Mouse (Mus musculus) limb, embryonic 10.5 days (tissue): Measurements from ENCODE around the gene Polr3e. TPM values are rescaled to one million over a fixed set of nuclear protein-coding genes. Genes with fewer than 3 reads are reported as not detected.
A peak's percentile ranks its signal among the peaks of the same experiment; 100 is the strongest.

ENCODE experiments used
- DNase-seq: peaks from one replicate; pipeline ENCODE4 v3.0.0-alpha.2; 2017; ENCODE audit warnings: low spot score
- H3K27ac ChIP-seq: fragments of 300-500 bp; sonication (generic); 2 replicates; pipeline ENCODE4 v1.5.1; 2016; ENCODE audit warnings: mild to moderate bottlenecking
- H3K27me3 ChIP-seq: fragments of 300-500 bp; sonication (generic); 2 replicates; pipeline ENCODE4 v1.6.1; 2016; ENCODE audit warnings: low read depth, mild to moderate bottlenecking; ENCODE audit not compliant: poor library complexity, severe bottlenecking
- H3K36me3 ChIP-seq: fragments of 300-500 bp; sonication (generic); 2 replicates; pipeline ENCODE4 v1.6.1; 2016; ENCODE audit warnings: mild to moderate bottlenecking, moderate library complexity
- H3K4me1 ChIP-seq: fragments of 300-500 bp; sonication (generic); 2 replicates; pipeline ENCODE4 v1.6.1; 2016
- H3K4me3 ChIP-seq: fragments of 300-500 bp; sonication (generic); 2 replicates; pipeline ENCODE4 v1.5.1; 2016; ENCODE audit warnings: mild to moderate bottlenecking, moderate library complexity
- H3K9me3 ChIP-seq: fragments of 300-500 bp; sonication (generic); replicated peaks from 2 replicates; pipeline ENCODE4 v1.6.1; 2016; ENCODE audit warnings: mild to moderate bottlenecking
- WGBS: fragments of 180-500 bp; shearing (Covaris S2); methylation state at CpG from one replicate; pipeline ENCODE4 v1.1.7; 2016; 5-methylcytosine and 5-hydroxymethylcytosine counted together
- polyA plus RNA-seq: library from polyadenylated mRNA; unstranded; fragments of >200 nt; fragmentation: Nextera tagmentation; extraction: Ambion mirVana; gene quantifications from 2 replicates; pipeline ENCODE4 v1.2.1, GENCODE M21; 2016

Polr3e gene
- polyA plus RNA-seq: 46.1 and 50.7 TPM in 2 replicates

DNA sequence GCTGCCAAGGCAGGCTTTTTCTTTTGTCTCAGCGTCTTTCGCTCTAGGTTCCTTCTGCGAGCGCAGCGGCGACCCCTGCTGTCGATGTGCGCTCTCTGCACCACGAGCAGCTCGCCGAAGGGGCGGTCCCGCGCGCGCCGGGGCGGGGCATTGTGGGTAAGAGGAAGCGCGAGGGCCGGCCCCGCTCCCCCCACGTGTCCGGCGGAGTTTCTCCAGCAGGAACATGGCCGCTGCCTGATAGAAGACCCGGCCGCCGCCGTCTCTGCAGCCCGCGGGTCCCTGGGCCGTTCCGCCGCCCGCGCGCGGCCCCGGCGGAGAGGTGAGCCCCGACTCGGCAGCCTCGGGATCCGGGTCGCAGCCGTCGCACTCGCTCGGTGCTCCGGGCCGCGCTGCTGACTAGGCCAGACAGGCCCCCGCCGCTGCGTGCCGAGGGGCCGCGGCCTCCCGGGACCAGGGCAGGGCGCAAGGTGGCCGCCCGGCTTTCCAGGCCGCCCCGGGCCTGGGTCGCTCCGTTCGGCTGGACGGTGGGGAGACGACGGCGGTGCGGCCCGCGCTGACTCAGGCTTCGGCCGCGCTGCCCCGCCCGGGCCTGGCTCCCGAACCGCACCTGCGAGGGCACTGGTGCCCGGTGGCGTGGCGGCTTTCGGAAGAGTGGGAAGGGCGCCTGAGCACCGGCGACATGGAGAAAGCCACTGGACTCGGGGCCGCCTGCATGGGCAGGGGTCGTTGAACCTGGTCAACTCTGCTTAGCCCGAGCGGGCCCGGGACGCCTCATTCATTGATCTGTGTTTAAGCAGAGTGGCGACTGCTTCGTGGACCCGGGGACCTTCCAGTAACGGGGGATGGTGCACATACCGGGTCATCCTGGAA lies at the start of gene Polr3e:
TSS of gene Polr3e (plus strand) at position 153 of the 870 bp plus-strand sequence.
- H3K36me3 ChIP-seq: peaks cover 15% of the 10 kb centered on the region
- 2% methylated on average over 101 of the region's 102 CpGs for WGBS
- peaks cover 23% of the 10 kb centered on the region for H3K4me1 ChIP-seq
- peak within 1 kb of the TSS; percentile 95 for H3K27ac ChIP-seq
- H3K27me3 ChIP-seq: no peaks in the 10 kb centered on the region
- peak; percentile 98 for DNase-seq
- no peaks in the 10 kb centered on the region for H3K9me3 ChIP-seq
- H3K4me3 ChIP-seq: peak within 1 kb of the TSS; percentile 98

- Histone ChIP-seq H3K27ac (no peak overlapping the region), H3K27me3 (no peaks in the 10 kb centered on the region), H3K9me3 (no peaks in the 10 kb centered on the region), H3K4me3 (no peak overlapping the region), H3K36me3 (peaks cover 3% of the 10 kb centered on the region; the same call in 1 of the 2 replicates), H3K4me1 (peaks cover 31% of the 10 kb centered on the region)
- 93% methylated on average over 5 of the region's 5 CpGs for WGBS
- DNase-seq: no peak
Measured at GRCm38 (mm10) chr7:120869883-120870282, 47.7 kb upstream of the Polr3e start.

GRCm38 (mm10) chr7:120870431-120871008 lies 47.0 kb upstream of the Polr3e start:
- Histone ChIP-seq H3K4me3 (no peak overlapping the region), H3K36me3 (peaks cover 3% of the 10 kb centered on the region; the same call in 1 of the 2 replicates), H3K9me3 (no peaks in the 10 kb centered on the region), H3K27me3 (no peaks in the 10 kb centered on the region), H3K4me1 (peaks cover 26% of the 10 kb centered on the region), H3K27ac (no peak overlapping the region)
- DNase-seq: no peak
- 88% methylated on average over 5 of the region's 5 CpGs for WGBS

DNA sequence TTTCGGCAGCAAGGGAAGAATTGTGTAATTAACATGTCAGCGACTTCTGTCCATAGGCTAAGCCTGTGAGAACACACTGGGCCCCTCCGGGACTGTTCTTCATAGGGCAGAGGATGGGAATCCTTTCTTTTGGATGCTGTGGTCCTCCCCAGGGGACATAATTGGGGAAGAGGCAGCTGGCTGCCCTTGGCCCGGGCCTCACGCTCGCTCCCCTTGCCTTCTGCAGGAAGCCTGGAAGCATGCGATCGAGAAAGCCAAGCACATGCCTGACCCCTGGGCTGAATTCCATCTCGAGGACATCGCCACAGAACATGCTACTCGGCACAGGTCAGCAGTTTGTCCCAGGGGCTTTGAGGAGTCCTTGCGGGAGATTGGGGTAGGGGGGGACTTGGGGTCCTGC lies 44.5 kb upstream of the Polr3e start:
- DNase-seq: no peak
- no peak overlapping the region for H3K27ac ChIP-seq
- H3K27me3 ChIP-seq: no peaks in the 10 kb centered on the region
- H3K9me3 ChIP-seq: no peaks in the 10 kb centered on the region
- peaks cover 3% of the 10 kb centered on the region; the same call in 1 of the 2 replicates for H3K36me3 ChIP-seq
- WGBS: 90% methylated on average over 12 of the region's 12 CpGs
- peaks cover 8% of the 10 kb centered on the region for H3K4me1 ChIP-seq
- no peak overlapping the region for H3K4me3 ChIP-seq

DNA sequence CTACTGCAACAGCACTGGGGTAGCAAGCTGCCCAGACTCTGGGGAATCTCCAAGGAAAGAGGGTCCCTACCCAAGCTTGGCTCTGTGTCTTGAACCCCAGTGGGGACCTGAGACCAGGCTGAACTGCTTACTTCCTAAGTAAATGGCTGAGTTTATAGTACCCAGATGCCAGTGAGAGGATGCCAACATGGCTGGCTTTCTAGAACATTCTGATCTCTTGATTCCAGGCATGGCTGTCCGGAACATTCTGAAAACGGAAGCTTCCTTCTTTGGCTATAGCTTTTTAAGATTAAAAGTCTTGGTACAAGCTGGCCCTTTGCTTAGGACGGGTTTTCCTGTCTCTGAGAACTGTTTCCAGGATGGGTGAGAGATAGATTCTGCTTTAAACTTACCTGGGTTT lies 43.5 kb upstream of the Polr3e start:
- peaks cover 5% of the 10 kb centered on the region for H3K36me3 ChIP-seq
- no peak overlapping the region for H3K4me3 ChIP-seq
- DNase-seq: no peak
- 0 out of 2 replicates have a peak, but pooled peaks cover 4% of the 10 kb centered on the region for H3K4me1 ChIP-seq
- 92% methylated on average over 3 of the region's 3 CpGs for WGBS
- no peaks in the 10 kb centered on the region for H3K27me3 ChIP-seq
- no peak overlapping the region for H3K27ac ChIP-seq
- no peaks in the 10 kb centered on the region for H3K9me3 ChIP-seq

DNA sequence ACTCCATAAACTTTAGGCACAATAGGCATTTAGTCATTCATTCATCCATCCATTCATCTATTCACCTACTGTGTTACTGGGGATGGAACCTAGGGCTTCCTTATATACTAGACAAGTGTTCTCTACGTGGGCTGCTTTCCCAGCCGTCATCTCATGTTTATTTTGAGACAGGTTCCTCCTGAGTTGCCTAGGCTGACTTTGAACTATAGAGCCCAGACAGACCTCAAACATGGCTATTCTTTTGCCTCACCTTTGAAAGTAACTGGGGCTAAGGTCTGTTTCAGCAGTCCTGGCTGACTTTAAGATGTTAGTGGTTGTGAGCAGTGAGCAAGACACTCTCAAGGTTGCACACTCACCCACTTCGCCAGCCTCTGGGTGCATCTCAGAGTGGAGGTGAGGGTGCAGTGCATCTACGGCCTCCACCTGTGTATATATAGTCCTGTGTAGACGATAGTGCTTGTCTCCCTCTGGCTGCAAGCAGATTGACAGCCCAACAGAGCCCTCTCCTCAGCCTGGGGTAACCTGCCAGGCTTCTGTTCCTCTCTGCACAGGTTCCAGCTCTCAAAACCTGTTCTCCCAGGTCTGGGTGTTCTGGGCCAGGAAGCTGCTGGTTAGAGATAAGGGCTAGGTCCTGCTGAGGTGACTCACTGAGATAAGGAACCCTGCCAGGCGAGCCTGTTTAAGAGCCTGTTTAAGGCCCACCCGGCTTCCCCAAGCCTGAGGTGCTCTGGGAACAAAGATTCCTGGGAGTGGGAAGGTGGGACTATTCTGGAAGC lies 42.6 kb upstream of the Polr3e start:
- no peaks in the 10 kb centered on the region for H3K27me3 ChIP-seq
- H3K4me3 ChIP-seq: no peak overlapping the region
- no peaks in the 10 kb centered on the region for H3K9me3 ChIP-seq
- H3K4me1 ChIP-seq: 0 out of 2 replicates have a peak, but pooled peaks cover 4% of the 10 kb centered on the region
- WGBS: 72% methylated on average over 7 of the region's 7 CpGs
- 0 out of 2 replicates have a peak overlapping the region, but pooled peaks have one; percentile 57 for H3K27ac ChIP-seq
- peaks cover 5% of the 10 kb centered on the region for H3K36me3 ChIP-seq
- no peak for DNase-seq

- Histone ChIP-seq H3K27ac (peak overlapping the region; percentile 57), H3K27me3 (no peaks in the 10 kb centered on the region), H3K36me3 (peaks cover 13% of the 10 kb centered on the region), H3K9me3 (no peaks in the 10 kb centered on the region), H3K4me3 (no peak overlapping the region), H3K4me1 (0 out of 2 replicates have a peak, but pooled peaks cover 4% of the 10 kb centered on the region)
- WGBS: 73% methylated on average over 3 of the region's 3 CpGs
- DNase-seq: no peak
Measured at GRCm38 (mm10) chr7:120875540-120876388, 41.8 kb upstream of the Polr3e start.

- WGBS: 85% methylated on average over 6 of the region's 6 CpGs
- no peak overlapping the region for H3K27ac ChIP-seq
- no peak overlapping the region for H3K4me3 ChIP-seq
- peaks cover 22% of the 10 kb centered on the region for H3K36me3 ChIP-seq
- H3K27me3 ChIP-seq: no peaks in the 10 kb centered on the region
- 0 out of 2 replicates have a peak, but pooled peaks cover 4% of the 10 kb centered on the region for H3K4me1 ChIP-seq
- DNase-seq: no peak
- no peaks in the 10 kb centered on the region for H3K9me3 ChIP-seq
Measured at GRCm38 (mm10) chr7:120878271-120878670, 39.3 kb upstream of the Polr3e start.

DNA sequence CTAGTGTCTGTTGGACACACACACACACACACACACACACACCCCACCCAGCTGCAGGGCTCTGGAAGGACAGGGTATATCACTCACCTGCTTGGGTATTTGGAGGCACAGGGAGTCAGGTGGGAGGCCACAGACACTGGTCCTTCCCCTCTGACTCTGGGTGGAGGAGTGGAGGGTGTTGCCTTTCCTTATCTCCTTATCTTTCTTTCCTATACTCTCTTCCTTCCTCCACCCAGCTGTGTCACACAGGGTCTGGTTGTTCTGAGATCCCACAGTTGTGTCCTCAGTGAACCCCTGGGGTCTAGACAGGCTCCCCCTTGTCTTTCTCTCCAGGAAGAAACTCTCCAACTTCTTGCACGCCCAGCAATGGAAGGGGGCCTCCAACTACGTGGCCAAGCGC lies 37.6 kb upstream of the Polr3e start:
- WGBS: 98% methylated on average over 3 of the region's 3 CpGs
- H3K27me3 ChIP-seq: no peaks in the 10 kb centered on the region
- H3K4me3 ChIP-seq: no peak overlapping the region
- H3K36me3 ChIP-seq: peaks cover 37% of the 10 kb centered on the region
- no peak for DNase-seq
- no peak overlapping the region for H3K27ac ChIP-seq
- H3K9me3 ChIP-seq: no peaks in the 10 kb centered on the region
- 0 out of 2 replicates have a peak, but pooled peaks cover 4% of the 10 kb centered on the region for H3K4me1 ChIP-seq

DNA sequence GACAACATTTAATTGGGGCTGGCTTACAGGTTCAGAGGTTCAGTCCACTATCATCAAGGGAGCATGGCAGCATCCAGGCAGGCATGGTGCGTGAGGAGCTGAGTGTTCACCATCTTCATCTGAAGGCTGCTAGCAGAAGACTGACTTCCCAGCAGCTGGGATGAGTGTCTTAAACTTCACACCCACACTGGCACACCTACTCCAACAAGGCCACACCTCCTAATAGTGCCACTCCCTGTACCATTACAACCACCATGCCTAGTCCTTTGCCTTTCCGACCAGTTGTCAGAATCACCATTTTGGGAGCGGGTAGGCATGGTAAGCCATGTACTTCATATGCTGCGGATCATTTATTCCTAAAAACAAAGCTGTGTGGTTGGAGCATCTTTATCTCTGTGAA lies 36.8 kb upstream of the Polr3e start:
- 0 out of 2 replicates have a peak, but pooled peaks cover under 1% of the 10 kb centered on the region for H3K4me1 ChIP-seq
- 96% methylated on average over 4 of the region's 4 CpGs for WGBS
- no peak overlapping the region for H3K27ac ChIP-seq
- peaks cover 45% of the 10 kb centered on the region for H3K36me3 ChIP-seq
- no peak overlapping the region for H3K4me3 ChIP-seq
- H3K27me3 ChIP-seq: no peaks in the 10 kb centered on the region
- DNase-seq: no peak
- H3K9me3 ChIP-seq: no peaks in the 10 kb centered on the region

GRCm38 (mm10) chr7:120881451-120881850 lies 36.1 kb upstream of the Polr3e start:
- Histone ChIP-seq H3K4me3 (no peak overlapping the region), H3K9me3 (no peaks in the 10 kb centered on the region), H3K27ac (no peak overlapping the region), H3K4me1 (no peaks in the 10 kb centered on the region), H3K36me3 (peaks cover 52% of the 10 kb centered on the region), H3K27me3 (no peaks in the 10 kb centered on the region)
- 72% methylated on average over 2 of the region's 2 CpGs for WGBS
- DNase-seq: no peak

DNA sequence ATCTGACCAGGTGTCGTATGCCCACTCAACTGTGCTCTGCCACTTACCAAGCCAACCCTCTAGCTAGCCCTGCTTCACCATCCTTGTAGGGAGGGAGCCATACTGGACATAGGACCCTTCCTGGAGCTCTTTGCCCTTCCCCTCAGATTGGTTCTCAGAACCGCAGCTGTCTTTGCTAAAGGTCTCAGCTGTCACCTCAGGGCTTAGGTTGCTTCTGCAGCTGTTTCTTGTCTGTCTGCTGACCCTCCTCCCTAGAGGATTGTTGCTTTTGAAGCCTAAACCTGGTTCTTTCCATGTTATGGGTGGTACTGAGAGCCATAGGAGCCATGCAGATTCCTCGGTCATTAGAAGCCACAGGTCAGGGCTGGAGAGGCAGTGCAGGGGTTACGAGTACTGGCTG lies 34.9 kb upstream of the Polr3e start:
- no peak for DNase-seq
- no peak overlapping the region for H3K27ac ChIP-seq
- WGBS: 84% methylated on average over 4 of the region's 4 CpGs
- H3K4me1 ChIP-seq: no peaks in the 10 kb centered on the region
- no peak overlapping the region for H3K4me3 ChIP-seq
- H3K9me3 ChIP-seq: no peaks in the 10 kb centered on the region
- peaks cover 64% of the 10 kb centered on the region for H3K36me3 ChIP-seq
- no peaks in the 10 kb centered on the region for H3K27me3 ChIP-seq
